Mouse (Mus musculus): ENCODE measurements around the gene Lats1. TPM values are rescaled to one million over a fixed set of nuclear protein-coding genes. Genes with fewer than 3 reads are reported as not detected.
A peak's percentile ranks its signal among the peaks of the same experiment; 100 is the strongest.

The Lats1 gene
- 10 to 100 TPM; 26.7 to 30.2 TPM for total RNA-seq (2021)
- long read RNA-seq, experiment 1, full-length matches to known transcripts = 3 of 11 reads
- long read RNA-seq, experiment 1, partial matches to known transcripts = 3 of 11 reads
- long read RNA-seq, experiment 1, other reads (novel, unspliced or antisense) = 5 of 11 reads
- long read RNA-seq, experiment 2, full-length matches to known transcripts = 1 of 12 reads
- long read RNA-seq, experiment 2, partial matches to known transcripts = 4 of 12 reads
- long read RNA-seq, experiment 2, other reads (novel, unspliced or antisense) = 7 of 12 reads

- DNase-seq (ENCODE audit: low spot score in 2 of 2) = peak; percentile 76 to 91
These were observed at the start of gene Lats1, which contains the start of gene Pcmt1 for GRCm38 (mm10) chr10:7680731-7681301. TSS of gene Lats1 (plus strand) at chr10:7681214. TSS of gene Pcmt1 (minus strand) at chr10:7681136.

- no peak for DNase-seq (ENCODE audit: low spot score in 2 of 2)
These were observed 40.6 kb upstream of the Lats1 start for GRCm38 (mm10) chr10:7640366-7640765.

DNA sequence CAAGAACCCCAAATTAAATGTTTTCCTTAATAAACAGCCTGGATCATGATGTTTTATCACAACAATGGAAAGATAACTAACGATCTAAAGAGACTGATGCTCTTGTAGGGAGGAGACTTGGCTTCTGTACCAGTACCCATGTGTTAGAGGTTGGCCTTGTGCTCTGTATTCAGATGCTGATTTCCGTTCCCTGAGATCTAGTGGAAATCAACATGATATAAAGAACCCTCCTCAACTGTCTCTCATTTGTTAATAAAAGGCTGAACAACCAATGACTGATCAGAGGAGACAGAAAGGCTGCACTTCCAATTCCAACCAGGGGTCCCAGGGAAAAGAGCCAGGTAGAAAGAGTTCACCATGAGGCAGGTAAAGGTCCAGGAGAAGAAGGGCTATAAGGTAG lies 35.1 kb upstream of the Lats1 start:
- no peak for DNase-seq (ENCODE audit: low spot score in 2 of 2)

- DNase-seq (ENCODE audit: low spot score in 2 of 2) = no peak
These were observed 32.0 kb upstream of the Lats1 start for GRCm38 (mm10) chr10:7649059-7649458.

DNA sequence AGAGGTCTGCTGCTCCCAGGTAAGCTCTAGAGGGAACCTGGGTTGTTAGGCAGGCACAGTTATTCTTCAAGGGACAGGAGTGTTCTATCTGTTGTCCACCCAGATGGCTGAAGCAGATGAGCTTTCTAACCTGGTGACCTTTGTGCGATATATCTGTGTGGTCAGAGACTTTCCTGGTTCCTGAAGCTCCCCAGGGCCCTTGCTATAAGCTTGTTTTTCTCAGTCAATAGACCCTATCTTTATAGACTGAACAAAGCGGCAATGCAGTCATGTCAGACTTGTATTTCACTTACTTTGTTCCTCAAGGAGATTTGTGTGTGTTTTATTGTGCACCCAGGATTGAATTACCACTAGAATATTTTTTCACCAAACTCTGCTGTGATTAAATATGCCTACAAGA lies 30.0 kb upstream of the Lats1 start:
- DNase-seq (ENCODE audit: low spot score in 2 of 2) = no peak

GRCm38 (mm10) chr10:7662471-7663141 lies 18.4 kb upstream of the Lats1 start:
- DNase-seq (ENCODE audit: low spot score in 2 of 2) = peak in 1 of 2 experiments; percentile 70

- peak; percentile 93 to 94 for DNase-seq (ENCODE audit: low spot score in 2 of 2)
These were observed 17.6 kb upstream of the Lats1 start for GRCm38 (mm10) chr10:7663159-7664026.

GRCm38 (mm10) chr10:7664027-7664526 lies 16.9 kb upstream of the Lats1 start:
- no peak for DNase-seq (ENCODE audit: low spot score in 2 of 2)

DNA sequence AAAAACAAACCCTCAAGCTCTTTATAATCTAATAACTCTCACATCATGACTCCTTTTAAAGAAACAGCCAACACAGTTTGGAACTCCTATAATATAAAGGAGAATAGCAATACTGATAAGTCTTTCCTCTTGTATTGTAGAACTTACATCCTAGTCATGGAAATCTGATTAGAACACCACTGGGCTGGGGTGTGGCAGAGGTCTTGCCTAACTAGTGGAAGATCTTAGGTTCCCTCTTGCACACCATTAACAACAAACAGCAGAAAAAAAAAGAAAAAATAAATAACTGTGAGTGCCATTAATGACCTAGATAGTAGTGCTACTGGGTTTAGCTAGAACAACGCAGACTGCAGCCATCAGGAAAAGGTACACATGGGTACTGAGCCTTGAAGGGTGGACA lies 16.1 kb upstream of the Lats1 start:
- DNase-seq (ENCODE audit: low spot score in 2 of 2) = no peak

DNA sequence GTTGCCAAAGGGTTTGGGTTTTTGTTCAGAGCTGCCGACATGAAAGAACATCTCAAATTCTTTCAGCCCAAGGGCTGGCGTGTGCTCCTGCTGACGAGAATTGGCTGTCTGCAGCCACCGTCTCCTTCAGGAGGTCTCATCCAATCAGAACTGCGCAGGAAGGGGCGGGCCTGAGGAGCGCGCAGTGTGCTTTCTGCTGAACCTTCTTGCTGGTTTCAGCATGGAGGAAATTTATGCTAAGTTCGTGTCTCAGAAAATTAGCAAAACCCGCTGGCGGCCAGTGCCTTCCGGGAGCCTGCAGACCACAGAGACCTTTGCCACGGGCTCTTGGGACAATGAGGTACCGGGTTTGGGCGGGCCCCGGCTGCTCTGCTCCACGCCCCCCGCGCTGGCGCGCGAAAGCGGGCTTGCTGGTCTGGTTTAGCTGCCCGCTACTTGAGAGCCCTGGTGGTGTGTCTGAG lies 13.6 kb upstream of the Lats1 start, which contains the start of gene Nup43:
Gene Nup43 (plus strand): TSS at position 162 of the 461 bp plus-strand sequence.
- peak; percentile 77 to 92 for DNase-seq (ENCODE audit: low spot score in 2 of 2)

GRCm38 (mm10) chr10:7673673-7674072 lies 7.3 kb upstream of the Lats1 start:
- DNase-seq (ENCODE audit: low spot score in 2 of 2) = no peak

DNA sequence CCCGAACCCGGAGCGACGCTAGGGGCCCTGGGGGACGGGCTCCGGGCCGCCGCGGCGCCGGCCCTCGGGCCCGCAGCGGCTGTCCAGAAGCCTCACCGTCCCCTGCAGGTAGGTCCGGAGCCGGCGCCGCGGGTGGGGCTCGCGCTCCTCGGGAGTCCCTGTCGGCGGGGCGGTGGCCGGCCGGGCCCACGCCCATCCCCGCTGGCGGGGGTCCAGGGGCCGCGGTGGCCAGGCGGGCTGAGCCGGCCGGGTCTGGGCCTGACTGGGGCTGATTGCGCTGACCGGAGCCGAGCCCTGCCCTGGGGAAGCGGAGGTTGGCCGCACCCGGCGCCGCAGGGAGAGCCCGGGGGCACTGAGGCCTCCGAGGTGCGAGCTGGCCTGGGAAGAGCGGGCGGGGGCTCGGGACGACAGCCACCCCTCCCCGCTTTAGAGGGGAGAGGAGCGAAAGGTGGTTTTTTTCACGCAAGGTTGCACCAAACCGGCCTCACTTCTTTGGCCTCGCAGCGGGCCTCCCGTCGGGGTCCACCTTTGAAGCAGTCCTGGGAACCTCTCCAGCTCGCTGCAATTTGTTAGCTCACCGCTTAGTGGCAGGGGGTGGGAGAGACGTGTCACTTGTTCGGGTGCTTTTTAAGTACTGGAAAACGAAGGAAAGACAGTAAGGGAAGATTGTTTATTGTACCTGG lies 470 bp downstream of the Lats1 start:
- peak; percentile 86 to 89 for DNase-seq (ENCODE audit: low spot score in 2 of 2)

- DNase-seq (ENCODE audit: low spot score in 2 of 2) = no peak
These were observed 1.2 kb downstream of the Lats1 start for GRCm38 (mm10) chr10:7682249-7682648.

GRCm38 (mm10) chr10:7686902-7687301 lies 5.9 kb downstream of the Lats1 start:
- DNase-seq (ENCODE audit: low spot score in 2 of 2) = no peak

- no peak for DNase-seq (ENCODE audit: low spot score in 2 of 2)
These were observed 14.3 kb downstream of the Lats1 start for GRCm38 (mm10) chr10:7695286-7695685.

DNA sequence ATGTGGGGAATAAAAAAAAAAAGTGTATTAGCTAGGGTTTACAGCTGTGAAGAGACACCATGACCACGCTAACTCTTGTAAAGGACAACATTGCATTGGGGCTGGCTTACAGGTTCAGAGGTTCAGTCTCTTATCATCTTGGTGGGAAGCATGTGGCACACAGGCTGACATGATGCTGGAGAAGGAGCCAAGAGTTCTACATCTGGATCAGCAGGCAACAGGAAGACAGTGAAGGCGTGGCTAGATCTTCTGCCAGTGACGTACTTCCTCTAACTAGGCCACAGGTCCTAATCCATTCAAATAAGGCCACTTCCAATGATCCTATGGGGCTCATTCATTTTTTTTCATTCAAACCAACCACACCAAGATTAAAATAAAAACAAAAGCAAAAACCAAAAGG lies 19.1 kb downstream of the Lats1 start:
- DNase-seq (ENCODE audit: low spot score in 2 of 2) = no peak

- DNase-seq (ENCODE audit: low spot score in 2 of 2) = no peak
These were observed 21.6 kb downstream of the Lats1 start for GRCm38 (mm10) chr10:7702586-7702985.

GRCm38 (mm10) chr10:7710121-7710520 lies 29.1 kb downstream of the Lats1 start:
- DNase-seq (ENCODE audit: low spot score in 2 of 2) = no peak

DNA sequence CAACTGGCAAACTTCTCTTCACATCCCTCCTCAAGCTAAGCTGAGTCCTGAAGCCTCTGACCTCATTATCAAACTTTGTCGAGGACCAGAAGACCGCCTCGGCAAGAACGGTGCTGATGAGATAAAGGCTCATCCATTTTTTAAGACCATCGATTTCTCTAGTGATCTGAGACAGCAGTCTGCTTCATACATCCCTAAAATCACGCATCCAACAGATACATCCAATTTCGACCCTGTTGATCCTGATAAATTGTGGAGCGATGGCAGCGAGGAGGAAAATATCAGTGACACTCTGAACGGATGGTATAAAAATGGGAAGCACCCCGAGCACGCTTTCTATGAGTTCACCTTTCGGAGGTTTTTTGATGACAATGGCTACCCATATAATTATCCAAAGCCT lies 31.5 kb downstream of the Lats1 start:
- DNase-seq (ENCODE audit: low spot score in 2 of 2) = no peak

DNA sequence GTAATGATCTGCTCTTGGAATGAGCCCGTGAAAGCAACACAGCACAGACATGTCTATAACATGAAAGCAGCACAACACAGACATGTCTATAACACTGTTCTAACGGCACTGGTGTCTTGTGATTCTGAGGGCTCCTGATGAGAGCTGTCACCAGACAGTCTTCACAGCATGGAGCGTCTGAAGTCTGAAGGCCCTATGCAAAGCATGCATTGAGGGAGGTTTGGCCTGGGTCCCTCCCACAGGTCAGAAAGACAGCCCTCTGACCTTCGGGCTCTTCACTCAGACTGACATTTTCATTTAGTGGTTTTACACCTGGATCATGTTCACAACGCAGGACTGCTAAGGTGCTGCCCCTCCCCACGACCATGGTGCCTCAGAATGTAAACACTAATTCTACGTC lies 34.0 kb downstream of the Lats1 start:
- DNase-seq (ENCODE audit: low spot score in 2 of 2) = no peak

All from gastrocnemius, postnatal 4 days (tissue).